Mouse (Mus musculus) limb, embryonic 14.5 days (tissue): ENCODE measurements around the gene A530064D06Rik. TPM values are rescaled to one million over a fixed set of nuclear protein-coding genes. Genes with fewer than 3 reads are reported as not detected.
A peak's percentile ranks its signal among the peaks of the same experiment; 100 is the strongest.

Experiments
- ATAC-seq: fragments of 200-750 bp; cut with Nextera tagmentation; 2 replicates; pipeline ENCODE4 v1.8.0; 2017; ENCODE audit warnings: low read depth, moderate number of reproducible peaks, moderate TSS enrichment; ENCODE audit not compliant: low FRiP score
- DNase-seq: peaks from one replicate; pipeline ENCODE4 v3.0.0-alpha.2; 2015; ENCODE audit warnings: low spot score
- H3K27ac ChIP-seq: fragments of 300-500 bp; sonication (generic); replicated peaks from 2 replicates; pipeline ENCODE4 v1.5.1; 2014; ENCODE audit warnings: low read depth, mild to moderate bottlenecking, low read length, moderate library complexity, mixed read lengths
- H3K27me3 ChIP-seq: fragments of 300-500 bp; sonication (generic); 2 replicates; pipeline ENCODE4 v1.6.1; 2014; ENCODE audit warnings: low read length, mixed read lengths; ENCODE audit not compliant: control insufficient read depth, insufficient read depth
- H3K36me3 ChIP-seq: fragments of 300-500 bp; sonication (generic); 2 replicates; pipeline ENCODE4 v1.6.1; 2014; ENCODE audit warnings: mild to moderate bottlenecking, low read length, moderate library complexity, mixed read lengths; ENCODE audit not compliant: control insufficient read depth, insufficient read depth
- H3K4me1 ChIP-seq: fragments of 300-500 bp; sonication (generic); 2 replicates; pipeline ENCODE4 v1.6.1; 2014; ENCODE audit warnings: antibody characterized with exemption, low read length, mixed read lengths; ENCODE audit not compliant: control insufficient read depth, insufficient read depth
- H3K4me2 ChIP-seq: fragments of 300-500 bp; sonication (generic); replicated peaks from 2 replicates; pipeline ENCODE4 v1.6.1; 2014; ENCODE audit warnings: low read depth, mild to moderate bottlenecking, low read length, moderate library complexity; ENCODE audit not compliant: severe bottlenecking
- H3K4me3 ChIP-seq: fragments of 300-500 bp; sonication (generic); replicated peaks from 2 replicates; pipeline ENCODE4 v1.5.1; 2014; ENCODE audit warnings: low read length
- H3K9ac ChIP-seq: fragments of 300-500 bp; sonication (generic); 2 replicates; pipeline ENCODE4 v1.6.1; 2014; ENCODE audit warnings: mild to moderate bottlenecking, low read depth, low read length, moderate library complexity; ENCODE audit not compliant: severe bottlenecking
- H3K9me3 ChIP-seq: fragments of 300-500 bp; sonication (generic); 2 replicates; pipeline ENCODE4 v1.6.1; 2016; ENCODE audit warnings: low read length; ENCODE audit not compliant: control insufficient read depth
- POLR2A ChIP-seq: fragments of 200-500 bp; IDR thresholded peaks from 2 replicates; pipeline ENCODE4 v1.8.0; 2012; ENCODE audit warnings: inconsistent platforms, mild to moderate bottlenecking, moderate library complexity, borderline replicate concordance; ENCODE audit not compliant: insufficient read depth, insufficient read length; ENCODE audit errors: extremely low read depth
- WGBS: fragments of 180-500 bp; shearing (Covaris S2); extraction: QIAGEN DNeasy Blood & Tissue Kit; methylation state at CpG from one replicate; pipeline ENCODE4 v1.1.7; 2014; 5-methylcytosine and 5-hydroxymethylcytosine counted together
- polyA plus RNA-seq, 2 experiments: library from polyadenylated mRNA; depleted of rRNA in 1 of 2; stranded (reverse) in 1 of 2; unstranded in 1 of 2; fragments of >200 nt; fragmentation: Nextera tagmentation in 1 of 2; extraction: Ambion mirVana in 1 of 2; gene quantifications; 2 replicates each; pipeline versions ENCODE4 v1.2.1 to v1.2.3; 2012 to 2014

A530064D06Rik gene
- polyA plus RNA-seq, 2 experiments: 0.08 TPM; not detected in 1

- Histone ChIP-seq H3K9ac (no peak overlapping the region), H3K36me3 (no peaks in the 10 kb centered on the region), H3K27ac (no peak overlapping the region), H3K4me2 (no peak overlapping the region), H3K9me3 (no peaks in the 10 kb centered on the region), H3K27me3 (no peaks in the 10 kb centered on the region), H3K4me3 (no peak overlapping the region), H3K4me1 (no peaks in the 10 kb centered on the region)
- 61% methylated on average over 4 of the region's 4 CpGs for WGBS
- ATAC-seq (no peak), DNase-seq (no peak)
- TF ChIP-seq POLR2A: no peak
These were observed 59.7 kb downstream of the A530064D06Rik start for GRCm38 (mm10) chr17:48107333-48107732.

GRCm38 (mm10) chr17:48100441-48101417, 66.3 kb downstream of the A530064D06Rik start:
- Histone ChIP-seq H3K4me1 (peaks cover 35% of the 10 kb centered on the region), H3K36me3 (no peaks in the 10 kb centered on the region), H3K9ac (no peak overlapping the region), H3K4me3 (peak overlapping the region; percentile 23), H3K4me2 (peak overlapping the region; percentile 53), H3K9me3 (no peaks in the 10 kb centered on the region), H3K27ac (no peak overlapping the region), H3K27me3 (peaks cover 28% of the 10 kb centered on the region)
- DNase-seq (peak; percentile 80), ATAC-seq (peak; percentile 82)
- 14% methylated on average over 20 of the region's 21 CpGs for WGBS
- TF ChIP-seq POLR2A: no peak

- Histone ChIP-seq H3K4me2 (no peak overlapping the region), H3K27ac (no peak overlapping the region), H3K27me3 (peaks cover 29% of the 10 kb centered on the region), H3K4me3 (no peak overlapping the region), H3K9ac (no peak overlapping the region), H3K9me3 (no peaks in the 10 kb centered on the region), H3K4me1 (peaks cover 48% of the 10 kb centered on the region), H3K36me3 (no peaks in the 10 kb centered on the region)
- TF ChIP-seq POLR2A: no peak
- ATAC-seq (no peak), DNase-seq (no peak)
- WGBS: 18% methylated on average over 11 of the region's 11 CpGs
These were observed 67.8 kb downstream of the A530064D06Rik start for GRCm38 (mm10) chr17:48099312-48099711.

Other genes with a start within 250 kb of the A530064D06Rik start
- 104 and 165 TPM in 2 replicates for gene Foxp4, start 242.6 kb downstream of the A530064D06Rik start, polyA plus RNA-seq (2012; rRNA removed)
- 38.6 and 46.0 TPM in 2 replicates for gene Foxp4, start 242.6 kb downstream of the A530064D06Rik start, polyA plus RNA-seq (2014; fragmentation: Nextera tagmentation; extraction: Ambion mirVana)
- gene 1700122O11Rik, start 129.0 kb downstream of the A530064D06Rik start, polyA plus RNA-seq (2012; rRNA removed): not detected in 2 replicates
- gene 1700122O11Rik, start 129.0 kb downstream of the A530064D06Rik start, polyA plus RNA-seq (2014; fragmentation: Nextera tagmentation; extraction: Ambion mirVana): not detected in 2 replicates
- gene 1700067P10Rik, start 78.0 kb downstream of the A530064D06Rik start, polyA plus RNA-seq (2012; rRNA removed): 0.08 TPM in 1 of 2 replicates, not detected in the other
- not detected in 2 replicates for gene 1700067P10Rik, start 78.0 kb downstream of the A530064D06Rik start, polyA plus RNA-seq (2014; fragmentation: Nextera tagmentation; extraction: Ambion mirVana)
- not detected in 2 replicates for gene 9830107B12Rik, start 21.0 kb downstream of the A530064D06Rik start, polyA plus RNA-seq (2012; rRNA removed)
- not detected in 2 replicates for gene 9830107B12Rik, start 21.0 kb downstream of the A530064D06Rik start, polyA plus RNA-seq (2014; fragmentation: Nextera tagmentation; extraction: Ambion mirVana)
- 0.01 and 0.03 TPM in 2 replicates for gene Trem1, start 65.5 kb upstream of the A530064D06Rik start, polyA plus RNA-seq (2012; rRNA removed)
- 0.08 TPM in 1 of 2 replicates, not detected in the other for gene Trem1, start 65.5 kb upstream of the A530064D06Rik start, polyA plus RNA-seq (2014; fragmentation: Nextera tagmentation; extraction: Ambion mirVana)
- not detected in 2 replicates for gene Trem3, start 80.5 kb upstream of the A530064D06Rik start, polyA plus RNA-seq (2012; rRNA removed)
- not detected in 2 replicates for gene Trem3, start 80.5 kb upstream of the A530064D06Rik start, polyA plus RNA-seq (2014; fragmentation: Nextera tagmentation; extraction: Ambion mirVana)
- 0.13 and 0.41 TPM in 2 replicates for gene Treml4, start 97.0 kb upstream of the A530064D06Rik start, polyA plus RNA-seq (2012; rRNA removed)
- gene Treml4, start 97.0 kb upstream of the A530064D06Rik start, polyA plus RNA-seq (2014; fragmentation: Nextera tagmentation; extraction: Ambion mirVana): 0.32 and 0.41 TPM in 2 replicates
- 0.79 and 1.3 TPM in 2 replicates for gene Treml2, start 132.2 kb upstream of the A530064D06Rik start, polyA plus RNA-seq (2012; rRNA removed)
- gene Treml2, start 132.2 kb upstream of the A530064D06Rik start, polyA plus RNA-seq (2014; fragmentation: Nextera tagmentation; extraction: Ambion mirVana): 0.11 TPM in 1 of 2 replicates, not detected in the other
- gene B430306N03Rik, start 148.9 kb upstream of the A530064D06Rik start, polyA plus RNA-seq (2012; rRNA removed): 0.18 and 0.45 TPM in 2 replicates
- gene B430306N03Rik, start 148.9 kb upstream of the A530064D06Rik start, polyA plus RNA-seq (2014; fragmentation: Nextera tagmentation; extraction: Ambion mirVana): 0.28 TPM in 1 of 2 replicates, not detected in the other
- gene Trem2, start 179.1 kb upstream of the A530064D06Rik start, polyA plus RNA-seq (2012; rRNA removed): 10.4 and 12.8 TPM in 2 replicates
- gene Trem2, start 179.1 kb upstream of the A530064D06Rik start, polyA plus RNA-seq (2014; fragmentation: Nextera tagmentation; extraction: Ambion mirVana): 6.8 and 8.4 TPM in 2 replicates
- 0.54 and 1.2 TPM in 2 replicates for gene Treml1, start 192.6 kb upstream of the A530064D06Rik start, polyA plus RNA-seq (2012; rRNA removed)
- 0.74 and 1.4 TPM in 2 replicates for gene Treml1, start 192.6 kb upstream of the A530064D06Rik start, polyA plus RNA-seq (2014; fragmentation: Nextera tagmentation; extraction: Ambion mirVana)
- gene Nfya, start 242.6 kb upstream of the A530064D06Rik start, polyA plus RNA-seq (2012; rRNA removed): 95.0 and 123 TPM in 2 replicates
- 19.2 and 22.2 TPM in 2 replicates for gene Nfya, start 242.6 kb upstream of the A530064D06Rik start, polyA plus RNA-seq (2014; fragmentation: Nextera tagmentation; extraction: Ambion mirVana)
- gene Oard1, start 242.7 kb upstream of the A530064D06Rik start, polyA plus RNA-seq (2012; rRNA removed): 22.1 and 28.5 TPM in 2 replicates
- gene Oard1, start 242.7 kb upstream of the A530064D06Rik start, polyA plus RNA-seq (2014; fragmentation: Nextera tagmentation; extraction: Ambion mirVana): 46.8 and 46.9 TPM in 2 replicates